Mouse (Mus musculus): ENCODE measurements around the gene Bicra. TPM values are rescaled to one million over a fixed set of nuclear protein-coding genes. Genes with fewer than 3 reads are reported as not detected.

The Bicra gene
- total RNA-seq (2012; rRNA removed) (1.9 and 2.2 TPM in 2 replicates), total RNA-seq (2014; rRNA removed) (0.31 and 0.32 TPM in 2 replicates), polyA plus RNA-seq (2012; ENCODE audit: insufficient read length, low read depth) (9.8 and 10.2 TPM in 2 replicates)

- Histone ChIP-seq H3K27me3 (replicated peaks) (no peaks in the 10 kb centered on the region), H3K79me2 (replicated peaks; ENCODE audit: control insufficient read depth, extremely low read depth, insufficient read depth, poor library complexity, severe bottlenecking) (peaks cover 57% of the 10 kb centered on the region), H3K27ac (ENCODE audit: insufficient read depth, low read depth) (peak within 1 kb of the TSS; percentile 84), H3K4me2 (ENCODE audit: insufficient read depth, low read depth, poor library complexity, severe bottlenecking) (peak within 1 kb of the TSS; percentile 80), H3K36me3 (replicated peaks in 1 of 2; ENCODE audit: control insufficient read depth in 1 of 2, insufficient read depth in 1 of 2, low read length in 1 of 2) (peaks cover 4 to 10% of the 10 kb centered on the region in 2 experiments), H3K9me3 (replicated peaks; ENCODE audit: low read length) (no peaks in the 10 kb centered on the region), H3K4me3 (replicated peaks in 1 of 3; ENCODE audit: low read depth in 2 of 3, low read length in 2 of 3, poor library complexity in 1 of 3) (peak within 1 kb of the TSS; percentile 79 to 91 (median 87)), H3K4me1 (ENCODE audit: control insufficient read depth in 1 of 2, insufficient read depth in 2 of 2) (peaks cover 23 to 56% of the 10 kb centered on the region in 2 experiments), H3K9ac (ENCODE audit: insufficient read depth, low read depth) (peak within 1 kb of the TSS; percentile 99)
- in situ Hi-C loops (cut with MboI; ENCODE audit: low pct_ligation_motif_present, low pct_unique_long_range_greater_than_20kb, low sequenced_read_pairs) (loop anchor here (5.0 kb wide), 1 partner anchor 65 kb away; no protein-coding TSS in a partner anchor), dilution Hi-C loops (cut with MboI; ENCODE audit: extremely low pct_ligation_motif_present, extremely low pct_unique_long_range_greater_than_20kb, low sequenced_read_pairs) (no loop called here)
- DNase-seq (ENCODE audit: extremely low read depth), result peak; percentile 74
- 0 out of 2 replicates have a peak, but pooled peaks have one; percentile 5 for TF ChIP-seq ETS1 (conservative IDR thresholded peaks at IDR 0.05; ENCODE audit: low read depth, low read length)
- peak; percentile 39 for TF ChIP-seq NRF1 (IDR thresholded peaks at IDR 0.05; ENCODE audit: low read depth, low read length)
- peak; percentile 85 for TF ChIP-seq MAX (IDR thresholded peaks at IDR 0.05; ENCODE audit: low read length)
- TF ChIP-seq ZMIZ1 (IDR thresholded peaks at IDR 0.05; ENCODE audit: low read depth, low read length), result peak; percentile 22; the same call in 1 of the 2 replicates
- TF ChIP-seq MYC (IDR thresholded peaks at IDR 0.05; ENCODE audit: low read depth, low read length), result no peak
- peak; percentile 61; the same call in 1 of the 2 replicates for TF ChIP-seq UBTF (IDR thresholded peaks at IDR 0.05; ENCODE audit: low read depth, low read length)
- no peak for TF ChIP-seq RCOR1 (conservative IDR thresholded peaks at IDR 0.05; ENCODE audit: low read depth, low read length)
- peak; percentile 36; the same call in 1 of the 2 replicates for TF ChIP-seq MEF2A (IDR thresholded peaks at IDR 0.05; ENCODE audit: borderline replicate concordance, low read depth, low read length)
- TF ChIP-seq HCFC1 (IDR thresholded peaks at IDR 0.05; ENCODE audit: low read depth, low read length), result peak; percentile 68
- TF ChIP-seq SIN3A (IDR thresholded peaks at IDR 0.05; ENCODE audit: low read length), result peak; percentile 78
- peak; percentile 79 for TF ChIP-seq TCF12 (IDR thresholded peaks at IDR 0.05; ENCODE audit: low read depth, low read length)
- TF ChIP-seq IRF4 (IDR thresholded peaks at IDR 0.05; ENCODE audit: low read depth, low read length), result 0 out of 2 replicates have a peak, but pooled peaks have one; percentile 29
- peak; percentile 44; the same call in 1 of the 2 replicates for TF ChIP-seq POLR2A (IDR thresholded peaks at IDR 0.05; ENCODE audit: low read depth, low read length)
- TF ChIP-seq MXI1 (IDR thresholded peaks at IDR 0.05; ENCODE audit: low read depth, low read length), result peak; percentile 5; the same call in 1 of the 2 replicates
- TF ChIP-seq MAZ (IDR thresholded peaks at IDR 0.05; ENCODE audit: low read depth, low read length), result no peak
- 0 out of 2 replicates have a peak, but pooled peaks have one; percentile 46 for TF ChIP-seq KAT2A (IDR thresholded peaks at IDR 0.05; ENCODE audit: insufficient replicate concordance, low read length)
- 0 out of 2 replicates have a peak, but pooled peaks have one; percentile 54 for TF ChIP-seq TBP (conservative IDR thresholded peaks at IDR 0.05; ENCODE audit: low read depth, low read length)
- TF ChIP-seq CHD1 (IDR thresholded peaks at IDR 0.05; ENCODE audit: low read depth, low read length), result no peak
- peak; percentile 43; the same call in 1 of the 2 replicates for TF ChIP-seq NELFE (IDR thresholded peaks at IDR 0.05; ENCODE audit: low read depth, low read length)
These were observed at the start of gene Bicra for GRCm38 (mm10) chr7:16047338-16048146. TSS of gene Bicra (minus strand) at chr7:16047921.
